Mouse (Mus musculus) olfactory bulb, adult 2 months (tissue): ENCODE measurements around the gene Col4a1. TPM values are rescaled to one million over a fixed set of nuclear protein-coding genes. Genes with fewer than 3 reads are reported as not detected.

Source experiments
- H3K27ac ChIP-seq: fragments of 200-500 bp; 2 replicates; pipeline ENCODE4 v1.5.1; 2012; ENCODE audit warnings: low read depth, low read length; ENCODE audit not compliant: insufficient read depth
- H3K4me1 ChIP-seq: fragments of 200-500 bp; 2 replicates; pipeline ENCODE4 v1.6.1; 2012; ENCODE audit warnings: low read length; ENCODE audit not compliant: control insufficient read depth, insufficient read depth
- H3K4me3 ChIP-seq: fragments of 200-500 bp; 2 replicates; pipeline ENCODE4 v1.5.1; 2012; ENCODE audit warnings: mild to moderate bottlenecking, low read depth, low read length, moderate library complexity; ENCODE audit not compliant: insufficient read depth
- CTCF ChIP-seq: fragments of 200-500 bp; IDR thresholded peaks from 2 replicates; pipeline ENCODE4 v1.5.1; 2012; ENCODE audit warnings: low read depth, mild to moderate bottlenecking, low read length, moderate library complexity; ENCODE audit not compliant: insufficient read depth
- POLR2A ChIP-seq: fragments of 200-500 bp; IDR thresholded peaks from 2 replicates; pipeline ENCODE4 v1.6.1; 2012; ENCODE audit warnings: mild to moderate bottlenecking, low read depth, low read length, moderate library complexity; ENCODE audit not compliant: insufficient read depth
- WGBS: fragments of 180-500 bp; shearing (Covaris S2); methylation state at CpG from one replicate; pipeline ENCODE4 v1.1.7; 2018; 5-methylcytosine and 5-hydroxymethylcytosine counted together
- polyA plus RNA-seq: library from polyadenylated mRNA; stranded (reverse); fragments of >200 nt; gene quantifications from 2 replicates; pipeline ENCODE4 v1.2.4, GENCODE M21; 2012; ENCODE audit warnings: low replicate concordance; ENCODE audit not compliant: missing spikeins, insufficient read depth, insufficient read length

Col4a1 gene
- polyA plus RNA-seq, 1 experiment = not detected

DNA sequence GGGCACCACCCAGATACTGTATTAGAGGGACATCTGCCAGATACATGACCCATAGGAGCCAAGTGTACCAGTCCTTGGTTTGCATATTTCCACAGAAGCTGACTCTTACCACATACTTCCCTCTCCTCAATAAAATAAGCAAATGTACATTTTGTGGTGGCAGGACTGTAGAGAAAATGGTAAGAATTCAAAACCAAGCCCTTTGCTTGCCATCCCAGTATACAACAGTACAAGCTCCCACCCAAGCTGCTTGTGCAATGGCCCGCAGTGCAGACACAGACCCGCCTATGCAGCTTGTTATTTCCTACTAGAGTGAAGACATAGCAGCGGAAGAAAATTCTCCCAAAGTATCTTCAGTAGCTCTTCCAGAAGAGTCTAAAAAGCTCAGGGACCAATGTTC is 143.8 kb downstream of the Col4a1 start:
- Histone ChIP-seq H3K27ac (no peak overlapping the region), H3K4me3 (no peak overlapping the region), H3K4me1 (peaks cover 16% of the 10 kb centered on the region)
- TF ChIP-seq POLR2A (no peak), CTCF (no peak)
- 93% methylated on average over 3 of the region's 3 CpGs for WGBS

DNA sequence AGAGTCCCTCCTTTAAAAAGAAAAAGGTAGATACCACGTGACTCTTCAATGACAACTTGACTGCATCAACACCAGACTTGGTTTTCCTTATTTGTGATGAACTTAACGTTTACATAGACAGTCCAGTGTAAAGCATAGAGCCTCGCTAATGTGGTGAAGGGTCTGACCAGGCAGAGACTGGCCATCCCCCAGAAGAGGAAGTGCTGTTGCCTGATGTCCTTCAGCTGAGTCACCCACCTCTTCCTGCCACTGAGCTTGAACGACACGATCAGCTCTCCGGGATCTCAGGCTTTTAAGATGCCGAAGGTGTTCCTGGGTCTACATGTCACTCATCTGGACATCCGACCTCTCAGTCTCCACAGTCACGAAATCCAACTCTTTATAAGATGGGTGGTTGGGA is 144.7 kb downstream of the Col4a1 start:
- peaks cover 8% of the 10 kb centered on the region for H3K4me1 ChIP-seq
- TF ChIP-seq CTCF = no peak
- TF ChIP-seq POLR2A = no peak
- no peak overlapping the region for H3K27ac ChIP-seq
- WGBS = 87% methylated on average over 9 of the region's 9 CpGs
- H3K4me3 ChIP-seq = no peak overlapping the region

DNA sequence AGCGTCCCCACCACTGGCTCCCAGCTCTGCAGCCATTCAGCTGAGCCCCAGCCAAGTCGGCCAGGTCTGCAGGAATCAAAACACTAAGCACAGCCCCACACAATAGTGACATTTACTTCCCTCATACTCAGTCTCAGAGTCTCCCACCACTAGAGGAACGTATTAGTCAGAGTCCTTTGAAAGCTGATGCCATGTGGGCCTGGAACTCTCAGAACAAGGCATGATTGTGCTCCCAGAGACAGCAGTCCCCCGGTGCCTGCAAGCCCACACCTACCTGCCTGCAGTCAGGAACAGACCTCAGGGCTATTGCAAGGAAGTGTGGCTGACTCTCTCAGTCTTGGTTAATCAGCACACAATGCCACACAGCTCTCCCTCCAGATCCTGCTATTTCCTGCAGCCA is 147.0 kb downstream of the Col4a1 start:
- TF ChIP-seq CTCF = no peak
- no peak for TF ChIP-seq POLR2A
- Histone ChIP-seq H3K4me1 (peaks cover 8% of the 10 kb centered on the region), H3K4me3 (no peak overlapping the region), H3K27ac (no peak overlapping the region)
- 15% methylated on average over 4 of the region's 4 CpGs for whole genome bisulfite sequencing

DNA sequence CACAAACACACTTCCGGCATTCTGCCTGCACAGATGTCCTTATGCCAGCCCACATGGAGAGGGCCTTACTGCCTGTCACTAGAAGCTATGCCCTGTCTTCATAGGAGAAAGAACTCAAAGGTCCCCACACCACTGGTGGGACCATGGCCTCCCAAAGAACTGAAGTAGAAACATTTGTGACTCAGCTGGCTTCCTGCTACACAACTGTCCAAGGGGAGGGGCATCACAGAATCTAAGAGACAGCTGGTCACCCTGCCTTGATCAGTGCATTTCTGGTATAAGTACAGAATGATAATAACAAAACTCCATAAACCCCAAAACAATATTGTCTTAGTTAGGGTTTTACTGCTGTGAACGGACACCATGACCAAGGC is 156.3 kb downstream of the Col4a1 start:
- no peak for TF ChIP-seq CTCF
- no peak for TF ChIP-seq POLR2A
- H3K27ac ChIP-seq = no peak overlapping the region
- H3K4me3 ChIP-seq = no peak overlapping the region
- WGBS = 71% methylated on average over 2 of the region's 2 CpGs
- H3K4me1 ChIP-seq = peaks cover 7% of the 10 kb centered on the region; the same call in 1 of the 2 replicates

- no peak for TF ChIP-seq CTCF
- 57% methylated on average over 9 of the region's 9 CpGs for WGBS
- H3K4me3 ChIP-seq = no peak overlapping the region
- H3K4me1 ChIP-seq = peaks cover 7% of the 10 kb centered on the region; the same call in 1 of the 2 replicates
- H3K27ac ChIP-seq = no peak overlapping the region
These were observed 156.9 kb downstream of the Col4a1 start for GRCm38 (mm10) chr8:11155579-11156318.

- no peak overlapping the region for H3K4me3 ChIP-seq
- WGBS = 94% methylated on average over 3 of the region's 3 CpGs
- no peak overlapping the region for H3K27ac ChIP-seq
- H3K4me1 ChIP-seq = no peaks in the 10 kb centered on the region; the same call in 1 of the 2 replicates
- TF ChIP-seq CTCF = no peak
- TF ChIP-seq POLR2A = no peak
These were observed 162.4 kb downstream of the Col4a1 start for GRCm38 (mm10) chr8:11150268-11150667.

DNA sequence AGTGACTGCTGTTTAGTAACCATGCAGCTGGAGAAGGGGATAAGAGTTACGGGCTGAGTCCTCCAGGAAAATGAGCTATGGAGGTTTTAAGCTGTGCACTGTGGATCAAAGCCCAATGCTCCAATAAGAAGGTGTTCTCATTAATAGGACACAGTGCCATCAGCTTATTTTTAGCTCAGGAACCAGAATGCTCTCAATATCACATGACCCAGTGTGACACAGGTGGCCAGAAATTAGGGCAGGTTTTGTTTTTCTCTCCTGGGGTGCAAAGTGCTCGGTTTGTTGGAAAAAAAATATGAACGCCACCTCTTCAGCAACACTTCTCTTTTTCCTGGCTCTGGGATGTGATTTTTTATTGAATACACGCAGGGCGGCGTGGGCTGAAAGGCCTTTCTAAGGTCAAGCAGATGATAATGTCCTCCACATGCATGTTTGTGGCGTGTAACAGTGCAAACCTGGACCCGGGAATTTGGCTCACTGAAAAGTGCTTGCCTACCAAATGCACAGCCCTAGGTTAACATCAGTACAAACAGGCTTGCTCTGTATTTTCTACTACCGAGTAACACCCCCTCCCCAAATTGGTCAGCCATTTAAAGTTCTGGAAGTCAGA is 163.3 kb downstream of the Col4a1 start:
- H3K27ac ChIP-seq = no peak overlapping the region

GRCm38 (mm10) chr8:11148797-11149196 is 163.8 kb downstream of the Col4a1 start:
- TF ChIP-seq POLR2A (no peak), CTCF (no peak)
- whole genome bisulfite sequencing = 86% methylated on average over 8 of the region's 8 CpGs
- Histone ChIP-seq H3K4me1 (no peaks in the 10 kb centered on the region), H3K27ac (no peak overlapping the region), H3K4me3 (no peak overlapping the region)

More for the DNA sequence above, 163.3 kb downstream of the Col4a1 start:
- H3K4me1 ChIP-seq = no peaks in the 10 kb centered on the region
- 86% methylated on average over 9 of the region's 9 CpGs for WGBS
- no peak overlapping the region for H3K4me3 ChIP-seq
- TF ChIP-seq CTCF (no peak), POLR2A (no peak)

Other genes starting within 250 kb of the Col4a1 start
- gene Col4a2, start within 50 bp of the Col4a1 start, polyA plus RNA-seq = not detected in 2 replicates
- not detected in 2 replicates for gene Rab20, start 165.9 kb upstream of the Col4a1 start, polyA plus RNA-seq
- gene Naxd, start 184.7 kb upstream of the Col4a1 start, polyA plus RNA-seq = not detected in 2 replicates
- gene Cars2, start 238.0 kb upstream of the Col4a1 start, polyA plus RNA-seq = not detected in 2 replicates
- gene Ing1, start 242.7 kb upstream of the Col4a1 start, polyA plus RNA-seq = not detected in 2 replicates